Comparison of ENCODE assay signal across 9 mouse cellular contexts in genomic region chr19:60310591-60310990, GRCm38 (mm10).
DNase-seq lines count a peak whose midpoint lies in the region; TF ChIP-seq lines count a peak whose summit lies in the region.
"Had no signal": no experiment of that assay in that cellular context is flagged by ENCODE, and none has a peak within 500 bp of the region (broad histone marks: within the 10 kb centered on the region; RNA-seq: fewer than 3 reads in every experiment).

No protein-coding gene starts in this region.

- peak; percentile 81 for DNase-seq in B cell, adult 2 months
- DNase-seq in WW6 (ENCODE audit: low read depth, low spot score), result peak; percentile 13
- DNase-seq in cerebellum, postnatal 14 days, result peak; percentile 81 to 84
- DNase-seq in frontal cortex, postnatal 14 days (ENCODE audit: low spot score in 2 of 2), result peak; percentile 20 to 73
- peak; percentile 55 to 84 for DNase-seq in kidney, postnatal 36 days
- peak; percentile 63 for DNase-seq in lung, adult 2 months
- peak; percentile 65 for DNase-seq in retina, postnatal 7 days (ENCODE audit: low read depth, low spot score)
- DNase-seq in urinary bladder, postnatal 14 days (ENCODE audit: low spot score), result peak; percentile 68

- TF ChIP-seq CTCF in lung, adult 2 months (IDR thresholded peaks at IDR 0.05; ENCODE audit: insufficient read depth, low read length), result peak; percentile 64

- H3K4me3 ChIP-seq in lung, adult 2 months (replicated peaks; ENCODE audit: extremely low read depth, low read depth, low read length), result no peak overlapping the region
- H3K4me3 ChIP-seq: hindbrain, embryonic 15.5 days had no signal

- 27% methylated on average over 4 of the region's 4 CpGs for WGBS in lung, adult 2 months

- no peak for TF ChIP-seq POLR2A in lung, adult 2 months (IDR thresholded peaks at IDR 0.05; ENCODE audit: borderline replicate concordance, extremely low read depth, low read depth, low read length)

- H3K4me1 ChIP-seq in lung, adult 2 months (ENCODE audit: control insufficient read depth, insufficient read depth, low read length), result no peaks in the 10 kb centered on the region
- H3K4me1 ChIP-seq: hindbrain, embryonic 15.5 days had no signal

Comparison
In these comparisons a context has a peak if more than half of its experiments do, and no peak if none do; other contexts are left out.
1. DNase-seq: peak in every context shown above with its lines; median percentile 82 in cerebellum, postnatal 14 days; 81 in B cell, adult 2 months; 70 in kidney, postnatal 36 days; 68 in urinary bladder, postnatal 14 days; 65 in retina, postnatal 7 days; 63 in lung, adult 2 months; 46 in frontal cortex, postnatal 14 days; 13 in WW6.